Mouse (Mus musculus) liver, embryonic 18 days (tissue): ENCODE measurements around the gene Zdhhc22. TPM values are rescaled to one million over a fixed set of nuclear protein-coding genes. Genes with fewer than 3 reads are reported as not detected.

Source experiments
- polyA plus RNA-seq: library from polyadenylated mRNA; depleted of rRNA; stranded (reverse); fragments of >200 nt; gene quantifications from 2 replicates; pipeline ENCODE4 v1.2.3, GENCODE M21; 2012; rRNA removed

Gene Zdhhc22
- polyA plus RNA-seq = not detected in 2 replicates

GRCm38 (mm10) chr12:86989890-86990754 is at the start of gene Zdhhc22:
Gene Zdhhc22 (minus strand): TSS chr12:86990430.

GRCm38 (mm10) chr12:87021040-87021439 is 30.8 kb upstream of the Zdhhc22 start, which contains the start of gene Tmem63c:
Gene Tmem63c (plus strand): TSS chr12:87021340.

GRCm38 (mm10) chr12:86946862-86947574 is 43.2 kb downstream of the Zdhhc22 start, which contains the start of gene Cipc:
Gene Cipc (plus strand): TSS chr12:86947043.

Other genes with a start within 250 kb of the Zdhhc22 start
- 2.8 and 3.9 TPM in 2 replicates for gene Irf2bpl, start 105.6 kb downstream of the Zdhhc22 start, polyA plus RNA-seq
- gene Cipc, start 43.4 kb downstream of the Zdhhc22 start, polyA plus RNA-seq = 5.5 and 5.8 TPM in 2 replicates
- gene Tmem63c, start 30.9 kb upstream of the Zdhhc22 start, polyA plus RNA-seq = 0.01 TPM in 2 replicates
- gene Ngb, start 112.1 kb upstream of the Zdhhc22 start, polyA plus RNA-seq = 0.10 and 0.15 TPM in 2 replicates
- gene Gstz1, start 156.7 kb upstream of the Zdhhc22 start, polyA plus RNA-seq = 274 and 311 TPM in 2 replicates
- 4.1 and 4.5 TPM in 2 replicates for gene Pomt2, start 157.5 kb upstream of the Zdhhc22 start, polyA plus RNA-seq
- gene Samd15, start 209.3 kb upstream of the Zdhhc22 start, polyA plus RNA-seq = 0.06 and 0.15 TPM in 2 replicates
- gene Tmed8, start 210.0 kb upstream of the Zdhhc22 start, polyA plus RNA-seq = 0.66 and 0.71 TPM in 2 replicates
- gene Noxred1, start 248.3 kb upstream of the Zdhhc22 start, polyA plus RNA-seq = 0.32 and 0.43 TPM in 2 replicates